Mouse (Mus musculus): ENCODE data around the gene 5330417C22Rik. TPM values are rescaled to one million over a fixed set of nuclear protein-coding genes. Genes with fewer than 3 reads are reported as not detected.
"Not testable (repeated sequence)": the region's sequence is repeated elsewhere in the genome, so short reads cannot be mapped to it uniquely, and the experiment has no call there.

The 5330417C22Rik gene
- 1.4 and 2.3 TPM in 2 replicates for polyA plus RNA-seq (2016; fragmentation: Nextera tagmentation; extraction: Ambion mirVana)

DNA sequence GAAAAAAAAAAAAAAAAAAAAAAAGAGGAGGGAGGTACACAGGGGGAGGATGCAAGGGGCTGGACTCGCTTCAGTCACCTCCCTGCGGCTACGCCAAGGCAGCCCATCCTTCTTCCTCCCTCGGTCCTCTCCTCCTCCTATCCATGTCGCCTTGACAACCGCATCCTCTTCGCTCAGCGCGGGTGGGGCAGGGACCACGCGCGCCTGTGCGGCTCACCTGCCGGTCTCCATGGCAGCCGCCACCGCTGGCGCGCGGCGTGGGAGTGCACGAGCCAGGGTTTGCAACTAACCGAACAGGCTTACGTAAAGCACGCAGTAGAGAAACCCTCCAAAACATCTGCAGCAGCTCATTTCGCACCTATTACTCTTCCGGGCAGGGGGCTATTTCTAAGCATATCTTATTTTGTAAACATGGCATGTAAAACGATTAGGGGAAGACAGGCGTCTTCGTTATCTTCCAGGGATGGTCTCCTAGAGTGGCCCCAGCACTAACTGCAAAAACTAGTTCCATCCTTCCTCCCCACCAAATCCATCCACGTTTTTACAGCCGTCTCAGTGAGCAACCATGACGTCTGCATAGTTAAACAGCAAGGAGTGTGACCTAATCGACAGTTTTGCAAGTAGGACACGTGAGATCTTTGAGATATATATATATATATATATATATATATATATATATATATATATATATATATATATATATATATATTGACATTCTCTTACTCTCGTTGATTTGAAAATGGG lies at the start of gene 5330417C22Rik:
5330417C22Rik (minus strand) TSS at position 20 of the 744 bp plus-strand sequence.
- peak within 1 kb of the TSS; percentile 66 for H3K27ac ChIP-seq

DNA sequence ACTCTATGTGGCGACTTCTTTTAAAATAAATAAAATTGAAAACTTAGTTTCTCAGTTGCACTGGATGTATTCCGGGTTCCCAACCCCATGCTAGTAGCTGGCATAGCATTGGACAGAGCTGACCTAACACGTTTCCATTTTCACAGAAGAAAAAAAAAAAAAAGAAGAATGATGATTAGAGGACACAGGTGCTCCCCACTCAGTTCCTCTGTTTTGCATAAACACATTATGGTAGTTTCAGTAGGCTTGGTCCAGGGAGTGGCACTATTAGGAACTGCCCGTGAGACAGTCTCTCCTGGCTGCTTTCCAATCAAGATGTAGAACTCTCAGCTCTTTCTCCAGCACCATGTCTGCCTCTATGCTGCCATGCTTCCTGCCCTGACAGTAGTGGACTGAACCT lies 48.2 kb upstream of the 5330417C22Rik start:
- no peaks in the 10 kb centered on the region for H3K27me3 ChIP-seq (ENCODE audit: insufficient read depth, poor library complexity, severe bottlenecking)
- no peak overlapping the region for H3K27ac ChIP-seq
- no peak overlapping the region for H3K4me3 ChIP-seq
- WGBS: 82% methylated on average over 4 of the region's 4 CpGs
- no peaks in the 10 kb centered on the region; the same call in 1 of the 2 replicates for H3K4me1 ChIP-seq (replicated peaks)
- no peak for DNase-seq (ENCODE audit: low spot score)
- H3K36me3 ChIP-seq: peaks cover 27% of the 10 kb centered on the region
- H3K9me3 ChIP-seq: no peaks in the 10 kb centered on the region

More for the DNA sequence above, at the start of gene 5330417C22Rik:
- DNase-seq (ENCODE audit: low spot score): peak; percentile 59
- Histone ChIP-seq H3K36me3 (no peaks in the 10 kb centered on the region), H3K4me3 (peak within 1 kb of the TSS; percentile 56), H3K27me3 (ENCODE audit: insufficient read depth, poor library complexity, severe bottlenecking) (peaks cover 40% of the 10 kb centered on the region), H3K4me1 (replicated peaks) (peaks cover 19% of the 10 kb centered on the region), H3K9me3 (no peaks in the 10 kb centered on the region)
- 1% methylated on average over 35 of the region's 35 CpGs for WGBS

DNA sequence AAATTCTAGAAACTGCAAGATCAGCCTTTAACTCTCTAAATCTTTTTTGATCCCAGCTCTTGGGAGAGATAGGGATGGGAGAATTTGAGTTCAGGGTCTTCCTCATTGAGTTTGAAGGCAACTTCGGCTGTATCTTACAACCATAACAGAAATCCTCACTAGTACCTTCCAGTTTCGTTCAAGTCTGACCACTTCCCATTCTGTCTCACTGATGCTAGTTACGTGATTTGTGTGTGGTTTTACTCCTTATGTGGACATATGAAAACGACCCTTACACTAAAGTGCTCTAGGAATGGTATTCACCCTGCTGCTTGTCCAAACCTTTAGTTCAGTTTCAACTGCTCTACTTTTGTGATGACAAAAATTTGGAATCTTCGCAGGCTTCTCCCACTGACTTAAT lies 37.7 kb upstream of the 5330417C22Rik start:
- no peak for DNase-seq (ENCODE audit: low spot score)
- Histone ChIP-seq H3K4me1 (replicated peaks) (peaks cover 35% of the 10 kb centered on the region), H3K4me3 (no peak overlapping the region), H3K27me3 (ENCODE audit: insufficient read depth, poor library complexity, severe bottlenecking) (no peaks in the 10 kb centered on the region), H3K27ac (no peak overlapping the region), H3K36me3 (peaks cover 32% of the 10 kb centered on the region), H3K9me3 (no peaks in the 10 kb centered on the region)
- 93% methylated on average over 5 of the region's 5 CpGs for WGBS

DNA sequence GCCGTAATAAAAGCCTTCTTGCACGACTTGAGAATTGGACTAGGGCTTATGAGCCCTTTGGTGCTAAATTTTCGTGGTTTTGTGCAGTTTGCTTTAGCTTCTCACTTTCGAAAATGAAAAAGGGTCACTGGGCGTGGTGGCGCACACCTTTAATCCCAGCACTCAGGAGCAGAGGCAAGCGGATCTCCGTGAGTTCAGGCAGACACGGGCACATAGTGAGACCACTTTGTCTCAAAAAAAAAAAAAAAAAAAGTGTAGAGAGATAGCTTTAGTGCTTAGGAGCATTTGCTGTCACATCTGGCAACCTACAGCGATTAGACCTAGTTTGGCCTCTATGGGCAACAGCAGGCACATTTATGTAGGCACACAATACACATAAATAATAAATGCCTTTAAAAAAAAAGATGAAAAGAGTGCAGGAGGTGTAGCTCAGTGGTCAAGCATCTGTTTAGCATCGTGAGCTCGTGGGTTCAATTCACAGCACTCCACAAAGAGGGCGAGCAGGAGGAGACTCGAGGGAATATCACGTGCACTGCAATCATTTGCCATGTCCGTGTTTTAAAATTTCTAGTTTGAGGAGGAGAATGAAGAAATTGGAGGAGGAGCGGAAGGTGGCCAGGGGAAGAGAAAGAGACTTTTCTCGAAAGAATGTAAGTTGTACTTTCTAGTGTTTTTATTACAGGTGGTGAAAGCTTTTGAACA lies 36.1 kb upstream of the 5330417C22Rik start:
- no peak for DNase-seq (ENCODE audit: low spot score)
- WGBS: 53% methylated on average over 18 of the region's 18 CpGs
- peak overlapping the region; percentile 87 for H3K27ac ChIP-seq

DNA sequence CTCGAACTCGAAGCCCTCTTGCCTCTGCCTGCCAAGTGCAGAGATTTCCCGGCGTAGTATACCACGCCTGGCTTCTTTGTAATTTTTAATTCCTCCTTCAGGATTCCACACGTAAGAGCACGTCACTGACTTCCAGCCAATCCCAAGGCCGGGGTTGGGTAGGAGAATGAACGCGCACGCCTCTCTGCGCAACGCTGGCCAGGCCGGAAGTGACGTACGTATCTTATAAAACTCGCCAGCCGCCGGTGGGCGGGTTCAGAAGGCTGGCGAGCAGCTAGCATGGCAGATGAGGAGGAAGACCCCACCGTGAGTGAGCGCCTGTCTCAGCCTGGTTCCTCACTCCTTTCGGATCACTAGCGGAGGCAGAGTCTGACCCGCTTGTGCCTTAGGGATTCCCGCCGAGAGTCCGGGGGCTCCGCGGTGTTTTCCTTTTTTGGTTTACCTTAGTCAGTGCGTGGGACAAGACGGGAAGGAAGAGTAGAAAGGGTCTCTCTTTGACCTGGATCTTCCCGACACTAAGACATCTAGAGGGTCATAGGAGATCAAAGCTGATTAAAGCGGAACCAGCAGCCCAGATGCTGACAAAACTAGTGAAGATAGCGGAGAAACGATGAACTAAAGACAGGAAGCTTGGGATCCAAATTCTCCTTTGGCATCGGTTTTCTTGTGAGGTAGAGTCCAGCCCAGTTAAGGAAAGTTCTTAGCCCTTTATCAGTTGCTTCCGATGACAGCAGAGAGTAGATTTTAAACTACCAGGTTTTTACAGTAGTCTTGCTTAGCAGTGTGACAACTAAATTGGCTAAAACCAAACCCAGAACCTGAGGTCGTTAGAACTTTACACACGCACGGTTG lies 35.3 kb upstream of the 5330417C22Rik start, which contains the start of gene Taf13:
Taf13 (plus strand) TSS at position 256 of the 852 bp plus-strand sequence.
- Histone ChIP-seq H3K9me3 (no peaks in the 10 kb centered on the region), H3K4me1 (replicated peaks) (peaks cover 54% of the 10 kb centered on the region), H3K27ac (peak within 1 kb of the TSS; percentile 87), H3K36me3 (peaks cover 9% of the 10 kb centered on the region), H3K4me3 (peak within 1 kb of the TSS; percentile 67), H3K27me3 (ENCODE audit: insufficient read depth, poor library complexity, severe bottlenecking) (no peaks in the 10 kb centered on the region)
- 2% methylated on average over 42 of the region's 42 CpGs for WGBS
- DNase-seq (ENCODE audit: low spot score): peak; percentile 96

More for the DNA sequence above, 36.1 kb upstream of the 5330417C22Rik start:
- Histone ChIP-seq H3K27me3 (ENCODE audit: insufficient read depth, poor library complexity, severe bottlenecking) (no peaks in the 10 kb centered on the region), H3K9me3 (no peaks in the 10 kb centered on the region), H3K36me3 (peaks cover 16% of the 10 kb centered on the region), H3K4me3 (peak overlapping the region; percentile 67), H3K4me1 (replicated peaks) (peaks cover 50% of the 10 kb centered on the region)

DNA sequence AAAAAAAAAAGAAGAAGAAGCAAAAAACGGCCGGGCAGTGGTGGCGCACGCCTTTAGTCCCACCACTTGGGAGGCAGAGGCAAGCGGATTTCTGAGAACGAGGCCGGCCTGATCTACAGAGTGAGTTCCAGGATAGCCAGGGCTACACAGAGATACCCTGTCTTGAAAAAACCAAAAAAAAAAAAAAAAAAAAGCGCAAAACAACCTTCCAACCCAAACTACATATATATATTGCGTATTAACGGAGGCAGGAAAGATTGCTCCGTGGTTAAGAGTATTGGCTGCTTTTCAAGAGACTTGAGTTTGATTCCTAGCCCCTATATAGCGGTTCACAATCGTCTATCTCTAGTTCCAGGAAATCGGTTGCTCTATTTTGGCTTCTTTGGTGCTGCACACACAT lies 34.5 kb upstream of the 5330417C22Rik start:
- no peak for DNase-seq (ENCODE audit: low spot score)
- Histone ChIP-seq H3K4me3 (no peak overlapping the region), H3K36me3 (0 out of 2 replicates have a peak, but pooled peaks cover 3% of the 10 kb centered on the region), H3K27ac (no peak overlapping the region), H3K9me3 (no peaks in the 10 kb centered on the region), H3K4me1 (replicated peaks) (peaks cover 54% of the 10 kb centered on the region), H3K27me3 (ENCODE audit: insufficient read depth, poor library complexity, severe bottlenecking) (no peaks in the 10 kb centered on the region)
- 87% methylated on average over 14 of the region's 14 CpGs for WGBS

DNA sequence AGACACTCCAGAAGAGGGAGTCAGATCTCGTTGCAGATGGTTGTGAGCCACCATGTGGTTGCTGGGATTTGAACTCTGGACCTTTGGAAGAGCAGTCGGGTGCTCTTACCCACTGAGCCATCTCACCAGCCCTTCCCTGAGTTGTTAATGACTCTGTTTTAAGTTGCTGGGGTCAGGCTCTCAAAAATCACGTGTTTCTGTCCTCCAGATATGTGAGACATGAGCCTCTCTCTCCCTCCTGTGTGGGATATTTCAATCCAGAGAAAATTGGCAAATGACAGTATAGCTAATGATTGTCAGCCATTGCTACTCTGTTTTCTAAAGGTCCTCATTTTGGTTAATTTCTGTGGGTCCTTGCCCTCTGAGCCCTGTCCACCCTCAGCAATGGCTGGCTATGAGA lies 33.3 kb upstream of the 5330417C22Rik start:
- not testable (repeated sequence) for H3K36me3 ChIP-seq; H3K4me3 ChIP-seq; DNase-seq (ENCODE audit: low spot score); H3K9me3 ChIP-seq; H3K27me3 ChIP-seq (ENCODE audit: insufficient read depth, poor library complexity, severe bottlenecking)
- 69% methylated on average over 3 of the region's 3 CpGs for WGBS
- peaks cover 51% of the 10 kb centered on the region for H3K4me1 ChIP-seq (replicated peaks)
- peak overlapping the region; percentile 54 for H3K27ac ChIP-seq

DNA sequence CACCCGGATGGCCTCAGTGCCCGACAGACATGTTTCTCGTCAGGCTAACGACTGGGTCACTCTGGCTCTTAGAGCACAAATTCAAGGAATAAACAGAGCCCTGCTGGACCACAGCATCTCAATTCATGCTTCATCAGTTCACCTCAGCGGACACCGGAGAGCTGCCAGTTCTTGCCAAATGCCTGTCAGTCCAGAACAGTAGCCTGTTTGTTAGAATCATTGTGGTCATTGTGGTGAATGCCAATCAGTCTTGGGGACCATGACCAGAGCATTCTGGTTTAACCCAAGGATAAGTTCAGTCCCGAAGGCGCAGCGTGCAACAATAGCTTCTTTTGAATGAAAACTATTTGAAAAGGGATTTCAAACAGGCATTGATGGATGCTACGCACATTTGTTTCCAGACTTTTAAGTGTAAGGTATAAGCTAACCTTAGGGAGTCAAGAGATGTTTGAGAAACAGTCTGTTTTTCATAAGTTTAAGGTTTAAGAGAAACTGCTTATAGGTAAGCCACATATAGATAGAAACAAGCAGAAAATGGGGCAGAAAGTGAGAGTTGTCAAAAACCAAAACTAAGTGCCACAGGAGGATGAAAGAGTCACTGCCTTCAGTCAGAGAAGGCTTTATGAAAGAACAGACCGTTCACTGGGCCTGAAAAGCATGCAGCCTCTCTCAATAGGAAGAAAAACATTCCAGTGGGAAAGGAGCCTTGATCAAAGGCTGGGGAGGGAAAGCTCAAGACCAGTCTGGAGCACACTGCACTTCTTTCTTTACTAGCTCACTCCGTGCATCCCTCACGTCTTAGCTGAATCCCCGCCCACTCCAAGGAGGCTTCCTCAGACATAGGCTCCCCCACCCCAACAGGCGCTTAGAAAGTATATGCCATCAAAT lies 31.9 kb upstream of the 5330417C22Rik start:
- no peaks in the 10 kb centered on the region for H3K36me3 ChIP-seq
- H3K9me3 ChIP-seq: no peaks in the 10 kb centered on the region
- peak overlapping the region; percentile 85 for H3K27ac ChIP-seq
- peaks cover 44% of the 10 kb centered on the region for H3K4me1 ChIP-seq (replicated peaks)
- 20% methylated on average over 15 of the region's 15 CpGs for WGBS
- peak; percentile 72 for DNase-seq (ENCODE audit: low spot score)
- H3K4me3 ChIP-seq: peak overlapping the region; percentile 18
- H3K27me3 ChIP-seq (ENCODE audit: insufficient read depth, poor library complexity, severe bottlenecking): no peaks in the 10 kb centered on the region

DNA sequence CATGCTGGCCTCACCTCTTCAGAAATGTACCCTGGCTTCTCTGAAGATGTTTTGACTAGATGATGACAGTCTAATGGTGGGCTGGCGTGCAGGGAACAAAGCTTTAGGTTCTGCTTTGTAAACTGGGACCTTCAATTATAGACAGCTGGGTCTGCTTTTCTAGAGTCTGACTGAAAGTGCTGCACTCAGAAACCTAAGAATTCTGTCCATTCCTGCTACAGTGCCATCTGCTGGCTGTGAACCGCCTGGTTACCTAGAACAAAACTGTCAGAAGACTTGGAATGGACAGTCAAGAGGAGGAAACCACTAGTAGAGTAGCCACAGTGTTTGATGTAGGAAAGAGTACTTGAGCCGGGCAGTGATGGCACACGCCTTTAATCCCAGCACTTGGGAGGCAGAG lies 27.0 kb upstream of the 5330417C22Rik start:
- 15% methylated on average over 4 of the region's 4 CpGs for whole genome bisulfite sequencing
- Histone ChIP-seq H3K4me3 (peak overlapping the region; percentile 87), H3K4me1 (replicated peaks) (peaks cover 36% of the 10 kb centered on the region), H3K36me3 (peaks cover 22% of the 10 kb centered on the region), H3K27ac (peak overlapping the region; percentile 93), H3K27me3 (ENCODE audit: insufficient read depth, poor library complexity, severe bottlenecking) (no peaks in the 10 kb centered on the region), H3K9me3 (no peaks in the 10 kb centered on the region)
- DNase-seq (ENCODE audit: low spot score): peak; percentile 83

DNA sequence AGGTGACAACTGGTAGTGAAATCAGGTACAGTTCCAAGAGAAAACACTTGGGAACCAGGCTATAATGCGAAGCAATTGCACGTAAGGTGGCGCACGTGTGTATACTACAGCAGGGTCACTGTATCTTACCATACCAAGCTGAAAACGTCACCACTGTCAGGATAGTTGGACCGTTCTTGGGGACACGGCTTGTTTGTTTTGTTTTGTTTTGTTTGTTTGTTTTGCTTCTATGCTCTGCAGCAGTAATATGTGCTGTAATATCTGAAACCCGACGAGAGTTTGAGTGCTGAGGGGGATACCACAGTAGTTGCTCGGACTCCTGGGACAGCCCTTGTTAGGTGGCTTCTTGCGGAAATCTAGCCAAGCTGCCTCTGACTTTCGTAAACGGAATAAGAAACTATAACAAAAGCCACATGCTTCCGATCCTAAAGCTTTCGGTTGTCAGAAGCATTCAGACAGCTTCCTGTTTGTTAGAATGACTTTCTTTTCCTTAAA lies 26.5 kb upstream of the 5330417C22Rik start:
- Histone ChIP-seq H3K4me1 (replicated peaks) (peaks cover 31% of the 10 kb centered on the region), H3K36me3 (peaks cover 26% of the 10 kb centered on the region), H3K9me3 (no peaks in the 10 kb centered on the region), H3K27ac (peak overlapping the region; percentile 93), H3K27me3 (ENCODE audit: insufficient read depth, poor library complexity, severe bottlenecking) (no peaks in the 10 kb centered on the region), H3K4me3 (peak overlapping the region; percentile 87)
- WGBS: 14% methylated on average over 15 of the region's 15 CpGs
- no peak for DNase-seq (ENCODE audit: low spot score)

DNA sequence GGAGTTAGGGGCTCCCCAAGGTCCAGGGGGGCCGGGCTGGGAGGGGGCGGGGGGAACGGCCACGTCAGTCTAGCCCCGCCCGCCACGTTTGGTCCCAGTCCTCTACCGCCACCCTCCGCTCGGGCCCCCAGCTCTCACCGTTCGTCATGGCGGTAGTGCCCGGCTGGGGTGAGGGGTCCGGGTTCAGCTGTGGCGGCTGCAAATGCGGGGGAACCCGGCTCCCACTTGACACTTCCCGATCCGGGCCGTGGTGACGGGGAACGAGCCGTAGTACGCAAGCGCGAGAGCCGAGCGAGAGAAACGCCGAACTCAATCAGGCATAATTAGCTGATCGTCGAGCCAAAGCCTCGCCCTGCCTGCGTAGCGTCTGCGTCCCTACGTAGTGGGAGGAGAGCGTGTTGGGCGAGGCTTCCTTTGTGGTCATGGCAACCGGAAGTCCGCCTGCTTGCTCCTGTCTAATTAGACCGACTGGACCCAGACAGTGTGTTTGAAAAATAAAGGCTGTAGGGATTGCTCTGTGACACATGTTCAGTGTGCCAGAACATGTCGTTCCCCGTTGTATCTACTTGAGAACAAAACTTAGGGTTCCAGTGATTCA lies 25.9 kb upstream of the 5330417C22Rik start, which contains the start of gene Tmem167b:
Tmem167b (minus strand) TSS at position 334 of the 598 bp plus-strand sequence.
- H3K4me3 ChIP-seq: peak within 1 kb of the TSS; percentile 87
- no peaks in the 10 kb centered on the region for H3K27me3 ChIP-seq (ENCODE audit: insufficient read depth, poor library complexity, severe bottlenecking)
- under 1% methylated on average over 45 of the region's 45 CpGs for WGBS

More for the DNA sequence above, 25.9 kb upstream of the 5330417C22Rik start, which contains the start of gene Tmem167b:
- Histone ChIP-seq H3K27ac (peak within 1 kb of the TSS; percentile 93), H3K36me3 (peaks cover 32% of the 10 kb centered on the region), H3K9me3 (no peaks in the 10 kb centered on the region), H3K4me1 (replicated peaks) (peaks cover 25% of the 10 kb centered on the region)
- peak; percentile 97 for DNase-seq (ENCODE audit: low spot score)

All from hindbrain, embryonic 10.5 days (tissue).